8 mouse cellular contexts compared by ENCODE assay signal in genomic region chr9:124424542-124425410, GRCm38 (mm10). TPM values are rescaled to one million over a fixed set of nuclear protein-coding genes. Genes with fewer than 3 reads are reported as not detected.
A peak's percentile ranks its signal among the peaks of the same experiment; 100 is the strongest.
DNase-seq lines count a peak whose midpoint lies in the region; ATAC-seq and TF ChIP-seq lines count a peak whose summit lies in the region.

No protein-coding gene starts in this region.

- peaks cover 4% of the 10 kb centered on the region for H3K4me1 ChIP-seq in forebrain, embryonic 10.5 days
- no peaks in the 10 kb centered on the region for H3K4me1 ChIP-seq in heart, embryonic 15.5 days (replicated peaks)
- peaks cover 0 to 3% of the 10 kb centered on the region in 2 experiments; a peak in 2 of 4 replicates for H3K4me1 ChIP-seq in liver, embryonic 14.5 days (replicated peaks; ENCODE audit: control insufficient read depth in 2 of 2, insufficient read depth in 2 of 2, low read length in 1 of 2)
- H3K4me1 ChIP-seq in neural tube, embryonic 11.5 days (ENCODE audit: control insufficient read depth, insufficient read depth, low read length): no peaks in the 10 kb centered on the region
- H3K4me1 ChIP-seq in stomach, postnatal 0 days (replicated peaks; ENCODE audit: control insufficient read depth, insufficient read depth): no peaks in the 10 kb centered on the region

- TF ChIP-seq EP300 in liver, embryonic 14.5 days (IDR thresholded peaks at IDR 0.05; ENCODE audit: low read depth): peak; percentile 13; the same call in 1 of the 2 replicates
- TF ChIP-seq EP300 in stomach, postnatal 0 days (optimal IDR thresholded peaks at IDR 0.05): peak; percentile 83

- no peaks in the 10 kb centered on the region for H3K27me3 ChIP-seq in forebrain, embryonic 10.5 days (ENCODE audit: poor library complexity, severe bottlenecking)
- H3K27me3 ChIP-seq in heart, embryonic 15.5 days: peaks cover 10% of the 10 kb centered on the region
- no peaks in the 10 kb centered on the region for H3K27me3 ChIP-seq in liver, embryonic 14.5 days (ENCODE audit: control insufficient read depth, insufficient read depth, low read length)
- no peaks in the 10 kb centered on the region for H3K27me3 ChIP-seq in neural tube, embryonic 11.5 days (ENCODE audit: control insufficient read depth, insufficient read depth, low read length)
- no peaks in the 10 kb centered on the region for H3K27me3 ChIP-seq in stomach, postnatal 0 days (ENCODE audit: control insufficient read depth, insufficient read depth, low read length)

- no peaks in the 10 kb centered on the region for H3K9me3 ChIP-seq in forebrain, embryonic 10.5 days
- H3K9me3 ChIP-seq in heart, embryonic 15.5 days (replicated peaks): no peaks in the 10 kb centered on the region
- no peaks in the 10 kb centered on the region for H3K9me3 ChIP-seq in liver, embryonic 14.5 days (ENCODE audit: control insufficient read depth, low read length)
- H3K9me3 ChIP-seq in neural tube, embryonic 11.5 days (ENCODE audit: control insufficient read depth, low read length): no peaks in the 10 kb centered on the region
- H3K9me3 ChIP-seq in stomach, postnatal 0 days (ENCODE audit: control insufficient read depth, low read length): no peaks in the 10 kb centered on the region

- peak overlapping the region; percentile 79 for H3K4me3 ChIP-seq in forebrain, embryonic 10.5 days
- H3K4me3 ChIP-seq in heart, embryonic 15.5 days: peak overlapping the region; percentile 73
- H3K4me3 ChIP-seq in liver, embryonic 14.5 days (ENCODE audit: insufficient read depth in 1 of 2, low read depth in 2 of 2, low read length in 2 of 2): peak overlapping the region; percentile 72 to 79
- peak overlapping the region; percentile 67 for H3K4me3 ChIP-seq in neural tube, embryonic 11.5 days (ENCODE audit: low read depth, low read length)
- peak overlapping the region; percentile 68 for H3K4me3 ChIP-seq in stomach, postnatal 0 days (ENCODE audit: low read depth, low read length)

- H3K9ac ChIP-seq in heart, embryonic 15.5 days: peak overlapping the region; percentile 76
- H3K9ac ChIP-seq in liver, embryonic 14.5 days (replicated peaks): peak overlapping the region; percentile 59
- H3K9ac ChIP-seq in neural tube, embryonic 11.5 days (ENCODE audit: low read length): peak overlapping the region; percentile 76
- H3K9ac ChIP-seq in stomach, postnatal 0 days (ENCODE audit: low read length): peak overlapping the region; percentile 83

- under 1% methylated on average over 48 of the region's 48 CpGs for WGBS in forebrain, embryonic 10.5 days
- under 1% methylated on average over 48 of the region's 48 CpGs for WGBS in heart, embryonic 15.5 days
- WGBS in liver, embryonic 14.5 days (ENCODE audit: insufficient replicate concordance): under 1% methylated on average over 48 of the region's 48 CpGs
- WGBS in neural tube, embryonic 11.5 days: under 1% methylated on average over 48 of the region's 48 CpGs
- WGBS in stomach, postnatal 0 days: under 1% methylated on average over 48 of the region's 48 CpGs

- H3K27ac ChIP-seq in forebrain, embryonic 10.5 days: peak overlapping the region; percentile 97
- peak overlapping the region; percentile 98 for H3K27ac ChIP-seq in heart, embryonic 15.5 days
- H3K27ac ChIP-seq in liver, embryonic 14.5 days: peak overlapping the region; percentile 82
- peak overlapping the region; percentile 96 for H3K27ac ChIP-seq in neural tube, embryonic 11.5 days (ENCODE audit: low read depth, low read length)
- peak overlapping the region; percentile 99 for H3K27ac ChIP-seq in stomach, postnatal 0 days (replicated peaks)

- DNase-seq in CD8-positive naive resting alpha-beta T cell, adult 2 months (ENCODE audit: low read depth in 2 of 2, low spot score in 2 of 2): peak; percentile 96 to 99
- peak; percentile 95 for DNase-seq in c-Kit-positive CD71-negative TER-119-negative erythroid progenitor cells, embryonic 14.5 days (ENCODE audit: low read depth)
- DNase-seq in forebrain, embryonic 10.5 days (ENCODE audit: extremely low spot score, low spot score): peak; percentile 97
- DNase-seq in kidney, postnatal 25 days: peak; percentile 99
- peak; percentile 75 to 84 (median 76) for DNase-seq in liver, embryonic 14.5 days (ENCODE audit: low read depth in 3 of 3, low spot score in 3 of 3)
- DNase-seq in neural tube, embryonic 11.5 days (ENCODE audit: low spot score): peak; percentile 98
- peak; percentile 97 for DNase-seq in stomach, postnatal 0 days (ENCODE audit: low spot score)

- peak overlapping the region; percentile 85 for H3K4me2 ChIP-seq in heart, embryonic 15.5 days
- H3K4me2 ChIP-seq in liver, embryonic 14.5 days (ENCODE audit: low read depth): peak overlapping the region; percentile 79
- peak overlapping the region; percentile 61 for H3K4me2 ChIP-seq in neural tube, embryonic 11.5 days (ENCODE audit: low read depth)
- H3K4me2 ChIP-seq in stomach, postnatal 0 days (replicated peaks; ENCODE audit: low read depth): peak overlapping the region; percentile 74; the same call in 1 of the 2 replicates

- H3K36me3 ChIP-seq in forebrain, embryonic 10.5 days (replicated peaks): no peaks in the 10 kb centered on the region
- no peaks in the 10 kb centered on the region for H3K36me3 ChIP-seq in heart, embryonic 15.5 days
- no peaks in the 10 kb centered on the region for H3K36me3 ChIP-seq in liver, embryonic 14.5 days (replicated peaks; ENCODE audit: control insufficient read depth, insufficient read depth, low read depth)
- H3K36me3 ChIP-seq in neural tube, embryonic 11.5 days (ENCODE audit: control insufficient read depth, insufficient read depth, low read length): no peaks in the 10 kb centered on the region
- H3K36me3 ChIP-seq in stomach, postnatal 0 days (ENCODE audit: control insufficient read depth, insufficient read depth, low read length): no peaks in the 10 kb centered on the region

- no peak for TF ChIP-seq CTCF in liver, embryonic 14.5 days (IDR thresholded peaks at IDR 0.05; ENCODE audit: low read depth)
- no peak for TF ChIP-seq CTCF in stomach, postnatal 0 days (IDR thresholded peaks at IDR 0.05; ENCODE audit: low read depth)

- peak; percentile 66 for ATAC-seq in heart, embryonic 15.5 days (replicated peaks; ENCODE audit: insufficient number of reproducible peaks, insufficient read depth, low FRiP score, low read depth)
- ATAC-seq in liver, embryonic 14.5 days (ENCODE audit: insufficient read depth): peak; percentile 31
- ATAC-seq in neural tube, embryonic 11.5 days (ENCODE audit: insufficient read depth, low FRiP score, low TSS enrichment): peak; percentile 79
- peak; percentile 62 for ATAC-seq in stomach, postnatal 0 days (ENCODE audit: low FRiP score, low TSS enrichment)

RNA-seq across cellular contexts. Expression of gene Ppp2r3d, which starts 51.9 kb away (rescaled TPM):
- 111 and 116 TPM in 2 replicates for polyA plus RNA-seq in forebrain, embryonic 10.5 days (2016; fragmentation: Nextera tagmentation; extraction: Ambion mirVana)
- polyA plus RNA-seq in heart, embryonic 15.5 days (2015; fragmentation: Nextera tagmentation; extraction: Ambion mirVana): 121 and 137 TPM in 2 replicates
- polyA plus RNA-seq in liver, embryonic 14.5 days (2012; rRNA removed): 38.8 and 40.1 TPM in 2 replicates
- polyA plus RNA-seq in liver, embryonic 14.5 days (2014; fragmentation: Nextera tagmentation; extraction: Ambion mirVana): 19.0 and 23.2 TPM in 2 replicates
- 126 and 133 TPM in 2 replicates for polyA plus RNA-seq in neural tube, embryonic 11.5 days (2014; fragmentation: Nextera tagmentation; extraction: Ambion mirVana)
- polyA plus RNA-seq in stomach, postnatal 0 days (2015; fragmentation: Nextera tagmentation; extraction: Ambion mirVana): 78.9 and 88.2 TPM in 2 replicates

Comparison
In these comparisons a context has a peak if more than half of its experiments do, and no peak if none do; other contexts are left out.
1. Peak in every context shown above with its lines: DNase-seq, ATAC-seq, H3K4me3 ChIP-seq and H3K27ac ChIP-seq.